Mouse (Mus musculus) limb, embryonic 11.5 days (tissue): ENCODE results near the gene Tia1. TPM values are rescaled to one million over a fixed set of nuclear protein-coding genes. Genes with fewer than 3 reads are reported as not detected.
A peak's percentile ranks its signal among the peaks of the same experiment; 100 is the strongest.
"Not testable (repeated sequence)": the region's sequence is repeated elsewhere in the genome, so short reads cannot be mapped to it uniquely, and the experiment has no call there.

Experiments
- ATAC-seq: fragments of 200-750 bp; cut with Nextera tagmentation; 2 replicates; pipeline ENCODE4 v1.8.0; 2017; ENCODE audit warnings: low read depth; ENCODE audit not compliant: insufficient number of reproducible peaks, low FRiP score, low TSS enrichment
- DNase-seq: peaks from one replicate; pipeline ENCODE4 v3.0.0-alpha.2; 2015; ENCODE audit warnings: low spot score
- H3K27ac ChIP-seq: fragments of 300-500 bp; sonication (generic); replicated peaks from 2 replicates; pipeline ENCODE4 v1.5.1; 2014; ENCODE audit warnings: low read depth, mild to moderate bottlenecking, low read length
- H3K27me3 ChIP-seq: fragments of 300-500 bp; sonication (generic); 2 replicates; pipeline ENCODE4 v1.6.1; 2014; ENCODE audit warnings: mild to moderate bottlenecking, low read length, mixed read lengths; ENCODE audit not compliant: control insufficient read depth, insufficient read depth
- H3K36me3 ChIP-seq: fragments of 300-500 bp; sonication (generic); 2 replicates; pipeline ENCODE4 v1.6.1; 2014; ENCODE audit warnings: mild to moderate bottlenecking, low read length, moderate library complexity, mixed read lengths; ENCODE audit not compliant: control insufficient read depth, insufficient read depth
- H3K4me1 ChIP-seq: fragments of 300-500 bp; sonication (generic); 2 replicates; pipeline ENCODE4 v1.6.1; 2014; ENCODE audit warnings: low read length, mixed read lengths; ENCODE audit not compliant: control insufficient read depth, insufficient read depth
- H3K4me2 ChIP-seq: fragments of 300-500 bp; sonication (generic); 2 replicates; pipeline ENCODE4 v1.6.1; 2014; ENCODE audit warnings: low read depth, mild to moderate bottlenecking, moderate library complexity; ENCODE audit not compliant: severe bottlenecking
- H3K4me3 ChIP-seq: fragments of 300-500 bp; sonication (generic); 2 replicates; pipeline ENCODE4 v1.5.1; 2014; ENCODE audit warnings: low read depth, low read length
- H3K9ac ChIP-seq: fragments of 300-500 bp; sonication (generic); 2 replicates; pipeline ENCODE4 v1.6.1; 2014; ENCODE audit warnings: mild to moderate bottlenecking, low read length
- H3K9me3 ChIP-seq: fragments of 300-500 bp; sonication (generic); 2 replicates; pipeline ENCODE4 v1.6.1; 2016; ENCODE audit warnings: low read length; ENCODE audit not compliant: control insufficient read depth
- WGBS: fragments of 180-500 bp; shearing (Covaris S2); extraction: QIAGEN DNeasy Blood & Tissue Kit; methylation state at CpG from one replicate; pipeline ENCODE4 v1.1.7; 2014; 5-methylcytosine and 5-hydroxymethylcytosine counted together
- polyA plus RNA-seq: library from polyadenylated mRNA; unstranded; fragments of >200 nt; fragmentation: Nextera tagmentation; extraction: Ambion mirVana; gene quantifications from 2 replicates; pipeline ENCODE4 v1.2.1, GENCODE M21; 2014

Tia1 gene
- polyA plus RNA-seq, 1 experiment from 2014 or later, result 246 TPM

DNA sequence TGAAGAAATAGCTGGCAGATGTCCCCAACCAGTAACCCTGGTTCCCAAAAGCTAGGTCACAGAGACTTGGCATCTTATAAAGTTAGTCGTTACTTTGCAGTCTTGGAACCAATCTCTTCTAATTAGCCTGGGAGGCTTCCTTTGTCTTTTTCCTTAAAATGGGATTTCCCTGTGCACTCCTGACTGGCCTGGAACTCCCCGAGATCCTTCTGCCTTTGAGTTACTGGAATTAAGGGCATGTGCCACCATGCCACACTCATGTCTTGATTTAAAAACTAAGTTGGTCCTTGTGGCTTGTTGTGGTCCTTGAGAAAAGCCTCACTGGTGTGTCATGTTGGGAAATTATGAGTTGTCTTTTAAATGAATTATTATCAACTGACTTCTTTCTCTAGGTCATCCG lies 25.7 kb upstream of the Tia1 start:
- Histone ChIP-seq H3K9ac (no peak overlapping the region), H3K27me3 (no peaks in the 10 kb centered on the region), H3K36me3 (peaks cover 18% of the 10 kb centered on the region), H3K4me3 (no peak overlapping the region), H3K9me3 (no peaks in the 10 kb centered on the region), H3K27ac (no peak overlapping the region), H3K4me1 (no peaks in the 10 kb centered on the region), H3K4me2 (no peak overlapping the region)
- DNase-seq (no peak), ATAC-seq (no peak)
- WGBS, result 86% methylated on average over 3 of the region's 3 CpGs

DNA sequence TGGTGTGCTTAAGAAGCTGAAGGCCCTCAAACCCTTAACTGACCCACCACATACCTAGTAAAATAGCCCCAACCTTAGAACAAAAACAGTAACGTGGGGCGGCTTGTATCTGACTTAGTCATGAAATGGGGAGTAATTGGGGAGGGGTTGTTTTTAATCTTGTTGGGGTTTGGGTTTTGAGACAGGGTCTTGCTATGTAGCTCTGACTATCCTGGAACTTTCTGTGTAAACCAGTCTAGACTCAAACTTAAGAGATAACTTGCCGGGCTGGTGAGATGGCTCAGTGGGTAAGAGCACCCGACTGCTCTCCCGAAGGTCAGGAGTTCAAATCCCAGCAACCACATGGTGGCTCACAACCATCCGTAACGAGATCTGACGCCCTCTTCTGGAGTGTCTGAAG lies 23.9 kb upstream of the Tia1 start:
- H3K4me1 ChIP-seq, H3K9me3 ChIP-seq, H3K27me3 ChIP-seq, H3K27ac ChIP-seq, H3K9ac ChIP-seq, H3K4me3 ChIP-seq, DNase-seq, ATAC-seq, H3K4me2 ChIP-seq: not testable (repeated sequence)
- H3K36me3 ChIP-seq, result peaks cover 18% of the 10 kb centered on the region
- 85% methylated on average over 5 of the region's 8 CpGs for WGBS

DNA sequence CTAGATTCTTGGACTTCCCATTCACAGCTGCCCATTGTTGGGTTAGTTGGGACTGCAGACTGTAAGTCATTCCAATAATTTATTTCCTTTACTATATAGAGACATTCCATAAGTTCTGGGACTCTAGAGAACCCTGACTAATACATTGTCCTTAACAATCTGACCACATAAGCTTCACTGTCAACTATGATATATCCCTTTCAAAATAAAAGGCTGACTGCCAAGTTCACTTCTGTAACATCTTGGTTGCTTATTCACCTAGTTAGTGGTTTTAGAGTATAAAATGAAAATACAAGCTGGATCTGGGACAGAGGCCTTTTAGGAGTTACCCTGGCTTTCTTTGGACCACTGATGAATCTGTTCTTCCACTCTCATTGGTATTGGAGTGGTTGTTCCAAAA lies 21.5 kb upstream of the Tia1 start:
- H3K9ac ChIP-seq, result no peak overlapping the region
- DNase-seq, result no peak
- no peaks in the 10 kb centered on the region for H3K9me3 ChIP-seq
- peaks cover 11% of the 10 kb centered on the region; the same call in 1 of the 2 replicates for H3K36me3 ChIP-seq
- no peak overlapping the region for H3K4me3 ChIP-seq
- H3K27me3 ChIP-seq, result no peaks in the 10 kb centered on the region
- no peaks in the 10 kb centered on the region for H3K4me1 ChIP-seq
- H3K27ac ChIP-seq, result no peak overlapping the region
- H3K4me2 ChIP-seq, result no peak overlapping the region
- ATAC-seq, result no peak

DNA sequence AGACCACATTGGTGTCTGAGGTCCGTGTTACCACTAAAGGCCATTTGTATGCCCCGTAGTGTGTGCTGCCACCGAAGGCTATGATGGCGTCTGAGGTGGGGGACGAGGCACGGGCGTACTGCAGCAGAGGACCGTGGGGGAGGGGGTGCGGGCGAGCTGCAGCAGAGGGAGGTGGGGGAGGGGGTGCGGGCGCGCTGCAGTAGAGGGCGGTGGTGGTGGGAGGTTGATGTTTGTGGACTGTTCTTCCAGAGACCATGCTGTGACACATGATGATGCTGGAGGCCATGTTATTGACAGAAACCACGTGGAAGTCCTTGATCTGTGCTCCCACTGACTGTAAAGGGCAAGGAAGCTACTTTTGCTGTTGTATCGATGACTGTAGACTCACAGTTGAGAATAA lies 20.6 kb upstream of the Tia1 start:
- H3K4me2 ChIP-seq, result no peak overlapping the region
- no peak overlapping the region for H3K27ac ChIP-seq
- H3K4me1 ChIP-seq, result no peaks in the 10 kb centered on the region
- no peaks in the 10 kb centered on the region for H3K9me3 ChIP-seq
- no peak overlapping the region for H3K4me3 ChIP-seq
- no peak overlapping the region for H3K9ac ChIP-seq
- ATAC-seq, result no peak
- 39% methylated on average over 16 of the region's 16 CpGs for WGBS
- peaks cover 12% of the 10 kb centered on the region for H3K36me3 ChIP-seq
- no peak for DNase-seq
- H3K27me3 ChIP-seq, result no peaks in the 10 kb centered on the region

DNA sequence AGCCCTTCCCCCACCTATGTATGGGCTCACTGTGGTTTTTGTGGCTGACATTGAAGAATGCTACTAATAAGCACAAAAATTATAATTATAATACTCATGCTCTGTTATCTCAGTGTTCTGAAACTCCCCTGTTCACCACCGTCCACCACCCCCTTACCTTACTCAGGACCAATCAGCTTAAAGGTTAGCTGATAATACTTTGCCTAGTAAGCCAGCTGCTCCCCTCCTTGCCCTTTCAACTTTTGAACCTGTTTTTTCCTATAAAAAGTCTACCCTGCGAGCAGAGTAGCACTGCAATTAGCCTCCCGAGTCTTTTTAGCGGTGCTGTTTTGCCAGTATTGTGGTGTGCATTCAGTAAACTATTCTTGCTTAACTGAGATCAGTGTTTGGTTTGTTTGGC lies 19.3 kb upstream of the Tia1 start:
- no peak for ATAC-seq
- Histone ChIP-seq H3K4me3 (no peak overlapping the region), H3K4me1 (no peaks in the 10 kb centered on the region), H3K4me2 (no peak overlapping the region), H3K36me3 (peaks cover 9% of the 10 kb centered on the region), H3K27me3 (no peaks in the 10 kb centered on the region), H3K9ac (no peak overlapping the region), H3K9me3 (no peaks in the 10 kb centered on the region), H3K27ac (no peak overlapping the region)
- 64% methylated on average over 4 of the region's 4 CpGs for WGBS
- DNase-seq, result no peak

DNA sequence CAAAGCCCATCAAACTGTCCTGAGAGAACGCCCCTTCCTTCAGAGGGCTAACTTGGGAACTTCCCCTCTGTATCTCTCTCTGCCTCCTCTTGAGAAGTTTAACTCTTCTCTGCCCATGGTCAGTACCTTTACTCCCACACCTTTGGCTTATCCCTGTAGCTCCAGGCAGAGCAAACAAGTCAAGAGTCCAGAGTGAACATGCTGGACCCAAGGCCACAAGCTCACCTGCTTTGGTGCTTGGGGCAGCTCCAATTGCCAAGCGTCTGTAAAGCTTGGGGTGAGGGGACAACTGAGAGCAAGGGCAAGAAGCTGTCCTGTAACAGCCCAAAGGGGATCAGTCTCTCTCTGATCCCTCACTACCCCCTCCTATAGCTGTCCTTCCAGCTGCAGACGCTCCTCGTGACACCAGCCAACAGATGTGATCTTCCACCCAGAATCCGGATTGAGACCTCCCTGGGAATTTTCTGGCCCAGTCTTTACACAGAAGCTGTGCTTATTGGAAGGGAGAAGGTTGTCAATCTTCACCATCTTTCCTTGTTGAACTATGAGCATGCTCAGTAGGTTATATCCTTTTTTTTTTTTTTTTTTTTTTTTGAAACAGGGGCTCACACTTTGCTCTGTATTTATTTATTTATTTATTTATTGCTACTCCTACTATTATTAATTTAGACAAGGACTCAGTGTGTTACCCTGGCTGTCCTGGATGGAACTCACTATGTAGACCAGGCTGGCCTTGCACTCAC lies 18.5 kb upstream of the Tia1 start:
- Histone ChIP-seq H3K27ac (no peak overlapping the region), H3K4me2 (no peak overlapping the region), H3K9ac (no peak overlapping the region), H3K9me3 (no peaks in the 10 kb centered on the region), H3K4me3 (no peak overlapping the region), H3K36me3 (peaks cover 14% of the 10 kb centered on the region), H3K27me3 (no peaks in the 10 kb centered on the region), H3K4me1 (no peaks in the 10 kb centered on the region)
- no peak for ATAC-seq
- no peak for DNase-seq
- 75% methylated on average over 5 of the region's 5 CpGs for WGBS

DNA sequence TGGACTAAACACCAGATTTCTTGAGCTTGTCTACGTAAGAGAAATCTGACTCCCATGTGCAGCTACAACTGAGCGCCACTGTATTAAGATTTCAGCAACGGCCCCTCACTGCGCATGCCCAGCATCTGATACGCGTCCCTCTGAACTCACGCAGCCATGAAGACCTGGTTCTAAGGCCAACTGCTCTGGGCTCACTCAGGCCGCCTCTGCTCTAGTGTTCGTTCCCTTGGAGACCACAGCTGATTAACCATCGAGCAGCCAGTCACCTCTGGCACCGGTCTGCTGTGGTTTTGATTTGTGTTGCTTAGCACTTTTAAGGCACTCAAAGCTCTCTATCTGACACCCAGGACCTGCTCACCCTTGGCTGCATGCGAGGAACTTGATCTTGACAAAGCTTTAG lies 16.7 kb upstream of the Tia1 start:
- no peaks in the 10 kb centered on the region for H3K9me3 ChIP-seq
- H3K27ac ChIP-seq, result no peak overlapping the region
- peaks cover 25% of the 10 kb centered on the region for H3K36me3 ChIP-seq
- no peaks in the 10 kb centered on the region for H3K4me1 ChIP-seq
- H3K4me2 ChIP-seq, result no peak overlapping the region
- H3K27me3 ChIP-seq, result no peaks in the 10 kb centered on the region
- no peak overlapping the region for H3K4me3 ChIP-seq
- DNase-seq, result no peak
- 88% methylated on average over 12 of the region's 12 CpGs for WGBS
- ATAC-seq, result no peak
- no peak overlapping the region for H3K9ac ChIP-seq

DNA sequence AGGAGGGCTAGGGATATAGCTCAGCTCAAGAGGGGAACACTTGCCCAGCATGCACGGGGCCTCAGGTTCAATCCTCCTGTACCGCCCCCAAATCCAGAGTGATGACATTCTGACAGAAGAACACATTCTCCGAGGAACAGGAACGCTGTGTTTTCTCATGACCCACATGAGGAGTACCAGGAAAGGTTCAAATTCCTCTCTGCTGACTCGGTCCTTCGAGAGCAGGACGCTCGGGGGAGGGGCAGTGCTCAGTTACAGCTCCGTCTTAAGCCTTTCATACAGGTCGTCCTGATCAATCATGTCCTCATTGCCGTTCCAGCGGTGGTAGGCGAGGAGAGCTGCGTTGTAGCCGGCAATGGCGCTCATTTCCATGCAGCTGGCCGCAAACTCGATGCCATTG lies 15.6 kb upstream of the Tia1 start:
- Histone ChIP-seq H3K36me3 (peaks cover 25% of the 10 kb centered on the region), H3K4me2 (no peak overlapping the region), H3K27ac (no peak overlapping the region), H3K4me1 (no peaks in the 10 kb centered on the region), H3K27me3 (no peaks in the 10 kb centered on the region), H3K9ac (no peak overlapping the region), H3K9me3 (no peaks in the 10 kb centered on the region), H3K4me3 (no peak overlapping the region)
- DNase-seq, result no peak
- 85% methylated on average over 18 of the region's 18 CpGs for WGBS
- no peak for ATAC-seq

DNA sequence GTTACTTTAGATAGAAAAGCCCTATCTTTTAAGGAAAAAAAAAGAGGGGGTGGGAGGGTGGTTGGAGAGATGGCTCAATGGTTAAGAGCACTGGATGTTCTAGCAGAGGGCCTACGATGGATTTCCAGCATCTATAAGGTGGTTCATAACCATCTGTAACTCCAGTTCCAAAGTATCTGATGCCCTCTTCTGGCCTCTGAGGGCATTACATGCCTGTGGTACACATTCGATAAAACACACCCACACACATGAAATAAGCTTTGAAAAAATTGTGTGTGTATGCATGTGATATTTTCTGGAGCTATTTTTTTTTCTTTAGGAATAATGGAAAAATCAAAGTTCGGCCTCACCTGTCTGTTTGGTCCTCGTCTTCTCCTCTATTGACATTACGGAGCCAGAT lies 12.7 kb upstream of the Tia1 start:
- no peak for ATAC-seq
- DNase-seq, result peak; percentile 28
- no peaks in the 10 kb centered on the region for H3K9me3 ChIP-seq
- H3K4me3 ChIP-seq, result no peak overlapping the region
- WGBS, result 95% methylated on average over 5 of the region's 5 CpGs
- peaks cover 2% of the 10 kb centered on the region; the same call in 1 of the 2 replicates for H3K4me1 ChIP-seq
- H3K27ac ChIP-seq, result no peak overlapping the region
- H3K4me2 ChIP-seq, result no peak overlapping the region
- no peaks in the 10 kb centered on the region for H3K27me3 ChIP-seq
- H3K36me3 ChIP-seq, result peaks cover 25% of the 10 kb centered on the region
- no peak overlapping the region for H3K9ac ChIP-seq
